Mouse (Mus musculus) heart, embryonic 10.5 days (tissue): ENCODE data around the gene Naa40. TPM values are rescaled to one million over a fixed set of nuclear protein-coding genes. Genes with fewer than 3 reads are reported as not detected.

Experiments
- DNase-seq: peaks from one replicate; pipeline ENCODE4 v3.0.0-alpha.2; 2017; ENCODE audit warnings: low spot score
- H3K27ac ChIP-seq: fragments of 300-500 bp; sonication (generic); 2 replicates; pipeline ENCODE4 v1.5.1; 2016; ENCODE audit warnings: mild to moderate bottlenecking
- H3K27me3 ChIP-seq: fragments of 300-500 bp; sonication (generic); 2 replicates; pipeline ENCODE4 v1.6.1; 2016; ENCODE audit warnings: mild to moderate bottlenecking; ENCODE audit not compliant: poor library complexity, insufficient read depth, severe bottlenecking
- H3K36me3 ChIP-seq: fragments of 300-500 bp; sonication (generic); 2 replicates; pipeline ENCODE4 v1.6.1; 2016; ENCODE audit warnings: mild to moderate bottlenecking, moderate library complexity
- H3K4me1 ChIP-seq: fragments of 300-500 bp; sonication (generic); 2 replicates; pipeline ENCODE4 v1.6.1; 2016; ENCODE audit warnings: mild to moderate bottlenecking
- H3K4me3 ChIP-seq: fragments of 300-500 bp; sonication (generic); 2 replicates; pipeline ENCODE4 v1.5.1; 2016; ENCODE audit warnings: mild to moderate bottlenecking, moderate library complexity
- H3K9me3 ChIP-seq: fragments of 300-500 bp; sonication (generic); 2 replicates; pipeline ENCODE4 v1.6.1; 2016; ENCODE audit warnings: mild to moderate bottlenecking, moderate library complexity
- WGBS: fragments of 180-500 bp; shearing (Covaris S2); methylation state at CpG from one replicate; pipeline ENCODE4 v1.1.7; 2016; 5-methylcytosine and 5-hydroxymethylcytosine counted together
- polyA plus RNA-seq: library from polyadenylated mRNA; unstranded; fragments of >200 nt; fragmentation: Nextera tagmentation; extraction: Ambion mirVana; gene quantifications from 2 replicates; pipeline ENCODE4 v1.2.1, GENCODE M21; 2016

The Naa40 gene
- polyA plus RNA-seq, 1 experiment from 2014 or later = 67.6 TPM

- H3K9me3 ChIP-seq = no peaks in the 10 kb centered on the region
- peaks cover 56% of the 10 kb centered on the region for H3K4me1 ChIP-seq
- no peak overlapping the region for H3K4me3 ChIP-seq
Observed at GRCm38 (mm10) chr19:7273486-7273885, 32.5 kb upstream of the Naa40 start.

GRCm38 (mm10) chr19:7269290-7270044, 28.5 kb upstream of the Naa40 start:
- no peaks in the 10 kb centered on the region for H3K9me3 ChIP-seq
- peaks cover 66% of the 10 kb centered on the region for H3K4me1 ChIP-seq
- H3K27ac ChIP-seq = peak overlapping the region; percentile 97
- no peaks in the 10 kb centered on the region for H3K27me3 ChIP-seq
- WGBS = 9% methylated on average over 11 of the region's 11 CpGs
- H3K36me3 ChIP-seq = peaks cover 48% of the 10 kb centered on the region
- peak overlapping the region; percentile 88 for H3K4me3 ChIP-seq
- no peak for DNase-seq

More at GRCm38 (mm10) chr19:7273486-7273885, 32.5 kb upstream of the Naa40 start:
- no peak for DNase-seq
- Histone ChIP-seq H3K36me3 (peaks cover 85% of the 10 kb centered on the region), H3K27me3 (no peaks in the 10 kb centered on the region), H3K27ac (no peak overlapping the region)
- WGBS = 94% methylated on average over 4 of the region's 4 CpGs

GRCm38 (mm10) chr19:7268722-7269090, 27.7 kb upstream of the Naa40 start:
- Histone ChIP-seq H3K4me1 (peaks cover 68% of the 10 kb centered on the region), H3K27ac (peak overlapping the region; percentile 97), H3K36me3 (peaks cover 40% of the 10 kb centered on the region), H3K9me3 (no peaks in the 10 kb centered on the region), H3K4me3 (peak overlapping the region; percentile 88), H3K27me3 (no peaks in the 10 kb centered on the region)
- DNase-seq = peak; percentile 91
- WGBS = under 1% methylated on average over 30 of the region's 30 CpGs

- Histone ChIP-seq H3K27ac (peak overlapping the region; percentile 97), H3K27me3 (no peaks in the 10 kb centered on the region), H3K9me3 (no peaks in the 10 kb centered on the region), H3K4me1 (peaks cover 68% of the 10 kb centered on the region), H3K4me3 (peak overlapping the region; percentile 88), H3K36me3 (peaks cover 33% of the 10 kb centered on the region)
- under 1% methylated on average over 91 of the region's 97 CpGs for WGBS
- DNase-seq = peak; percentile 92
Observed at GRCm38 (mm10) chr19:7267781-7268721, 27.1 kb upstream of the Naa40 start.

GRCm38 (mm10) chr19:7267091-7267741, 26.2 kb upstream of the Naa40 start, which contains the start of gene Rcor2:
TSS of gene Rcor2 (plus strand) at chr19:7267325.
- Histone ChIP-seq H3K4me1 (peaks cover 68% of the 10 kb centered on the region), H3K36me3 (peaks cover 25% of the 10 kb centered on the region), H3K27me3 (no peaks in the 10 kb centered on the region), H3K9me3 (no peaks in the 10 kb centered on the region), H3K4me3 (peak within 1 kb of the TSS; percentile 88), H3K27ac (peak within 1 kb of the TSS; percentile 97)
- peak; percentile 87 for DNase-seq
- WGBS = 1% methylated on average over 28 of the region's 28 CpGs

- H3K9me3 ChIP-seq = no peaks in the 10 kb centered on the region
- DNase-seq = no peak
- H3K4me3 ChIP-seq = peak overlapping the region; percentile 88
- no peaks in the 10 kb centered on the region for H3K27me3 ChIP-seq
- H3K36me3 ChIP-seq = peaks cover 17% of the 10 kb centered on the region
- H3K27ac ChIP-seq = peak overlapping the region; percentile 97
- peaks cover 68% of the 10 kb centered on the region for H3K4me1 ChIP-seq
- WGBS = 42% methylated on average over 4 of the region's 4 CpGs
Observed at GRCm38 (mm10) chr19:7266421-7266831, 25.4 kb upstream of the Naa40 start.

GRCm38 (mm10) chr19:7265478-7266191, 24.7 kb upstream of the Naa40 start:
- peaks cover 9% of the 10 kb centered on the region for H3K36me3 ChIP-seq
- H3K27ac ChIP-seq = peak overlapping the region; percentile 97
- H3K9me3 ChIP-seq = no peaks in the 10 kb centered on the region
- peaks cover 66% of the 10 kb centered on the region for H3K4me1 ChIP-seq
- 20% methylated on average over 14 of the region's 14 CpGs for WGBS
- H3K27me3 ChIP-seq = no peaks in the 10 kb centered on the region
- DNase-seq = no peak
- H3K4me3 ChIP-seq = peak overlapping the region; percentile 88

- H3K36me3 ChIP-seq = peaks cover 3% of the 10 kb centered on the region
- H3K27me3 ChIP-seq = no peaks in the 10 kb centered on the region
- WGBS = 23% methylated on average over 6 of the region's 6 CpGs
- H3K4me1 ChIP-seq = peaks cover 59% of the 10 kb centered on the region
- peak overlapping the region; percentile 88 for H3K4me3 ChIP-seq
- H3K9me3 ChIP-seq = no peaks in the 10 kb centered on the region
- no peak for DNase-seq
- peak overlapping the region; percentile 97 for H3K27ac ChIP-seq
Observed at GRCm38 (mm10) chr19:7264766-7265331, 23.9 kb upstream of the Naa40 start.

- H3K4me1 ChIP-seq = peaks cover 53% of the 10 kb centered on the region
- no peaks in the 10 kb centered on the region for H3K9me3 ChIP-seq
- peak overlapping the region; percentile 88; the same call in 1 of the 2 replicates for H3K4me3 ChIP-seq
- peak overlapping the region; percentile 97 for H3K27ac ChIP-seq
- 20% methylated on average over 9 of the region's 9 CpGs for WGBS
- peak; percentile 91 for DNase-seq
- no peaks in the 10 kb centered on the region for H3K36me3 ChIP-seq
- no peaks in the 10 kb centered on the region for H3K27me3 ChIP-seq
Observed at GRCm38 (mm10) chr19:7264088-7264765, 23.2 kb upstream of the Naa40 start.

- Histone ChIP-seq H3K36me3 (no peaks in the 10 kb centered on the region), H3K9me3 (no peaks in the 10 kb centered on the region), H3K27me3 (no peaks in the 10 kb centered on the region), H3K27ac (no peak overlapping the region), H3K4me3 (no peak overlapping the region), H3K4me1 (peaks cover 37% of the 10 kb centered on the region)
- DNase-seq = no peak
- WGBS = 91% methylated on average over 1 of the region's 1 CpGs
Observed at GRCm38 (mm10) chr19:7262592-7262991, 21.6 kb upstream of the Naa40 start.

GRCm38 (mm10) chr19:7261964-7262363, 21.0 kb upstream of the Naa40 start:
- H3K4me3 ChIP-seq = no peak overlapping the region
- peaks cover 30% of the 10 kb centered on the region for H3K4me1 ChIP-seq
- no peaks in the 10 kb centered on the region for H3K9me3 ChIP-seq
- 90% methylated on average over 3 of the region's 3 CpGs for WGBS
- H3K36me3 ChIP-seq = no peaks in the 10 kb centered on the region
- no peaks in the 10 kb centered on the region for H3K27me3 ChIP-seq
- H3K27ac ChIP-seq = no peak overlapping the region
- DNase-seq = no peak
